Mouse (Mus musculus): ENCODE data around the gene Txlnb.
"Not testable (repeated sequence)": the region's sequence is repeated elsewhere in the genome, so short reads cannot be mapped to it uniquely, and the experiment has no call there.

Gene Txlnb

DNA sequence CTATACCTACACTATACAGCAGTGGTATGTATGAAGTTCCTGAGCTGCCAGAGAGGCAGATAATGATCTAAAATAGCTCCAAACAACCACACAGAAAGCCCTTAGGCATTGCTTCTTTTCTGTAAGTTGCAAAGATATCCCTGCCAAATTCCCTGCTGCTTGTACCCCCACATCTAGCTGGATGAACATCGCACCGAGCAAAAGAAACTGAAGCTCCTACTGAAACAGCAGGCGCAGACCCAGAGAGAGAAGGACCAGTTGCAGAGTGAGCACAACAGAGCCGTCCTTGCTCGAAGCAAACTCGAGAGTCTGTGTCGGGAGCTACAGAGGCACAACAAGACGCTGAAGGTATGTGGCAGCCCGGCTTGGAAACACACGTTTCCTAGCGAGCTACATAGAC lies 19.0 kb downstream of the Txlnb start:
- in situ Hi-C loops (cut with MseI, MboI) = no loop called here

DNA sequence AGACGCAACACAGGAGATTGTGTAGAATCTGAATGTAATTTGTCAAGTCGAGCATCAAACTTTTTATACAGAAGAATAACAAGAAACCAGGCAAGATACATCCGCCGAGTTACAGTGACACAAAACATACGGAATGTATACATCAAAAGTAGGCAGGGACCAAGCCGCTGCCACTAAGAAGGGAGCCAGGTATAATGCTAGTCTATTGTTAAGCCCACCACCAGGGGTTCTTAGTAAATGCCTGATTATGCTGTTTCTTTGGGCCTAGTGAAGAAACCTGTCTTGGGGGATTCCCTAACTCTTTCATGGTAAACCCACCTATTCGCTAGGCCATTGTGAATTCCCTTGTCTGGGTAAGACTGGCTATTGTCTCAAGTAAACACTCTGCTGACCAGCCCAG lies 24.4 kb downstream of the Txlnb start:
- in situ Hi-C loops (cut with MseI, MboI) = not testable (repeated sequence)

DNA sequence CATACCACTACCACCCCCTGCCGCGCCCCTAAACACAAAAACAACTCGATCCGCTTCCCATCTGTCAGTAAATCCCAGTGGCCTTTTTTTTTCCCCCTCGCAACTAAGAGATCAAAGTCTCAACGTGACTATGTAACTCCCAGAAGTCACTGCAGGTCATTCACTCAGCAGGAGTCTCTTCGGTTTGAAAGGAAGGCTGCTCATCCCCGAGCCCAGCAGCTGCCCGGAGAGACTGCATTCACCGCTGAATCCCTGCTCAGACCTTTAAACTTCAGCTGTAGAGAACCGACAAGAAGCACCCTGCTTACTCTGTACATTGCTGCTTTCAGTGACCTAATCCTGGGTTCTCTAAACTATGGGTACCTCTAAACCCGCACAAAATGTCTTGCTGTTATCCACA lies 31.4 kb downstream of the Txlnb start:
- in situ Hi-C loops (cut with MseI, MboI) = no loop called here

DNA sequence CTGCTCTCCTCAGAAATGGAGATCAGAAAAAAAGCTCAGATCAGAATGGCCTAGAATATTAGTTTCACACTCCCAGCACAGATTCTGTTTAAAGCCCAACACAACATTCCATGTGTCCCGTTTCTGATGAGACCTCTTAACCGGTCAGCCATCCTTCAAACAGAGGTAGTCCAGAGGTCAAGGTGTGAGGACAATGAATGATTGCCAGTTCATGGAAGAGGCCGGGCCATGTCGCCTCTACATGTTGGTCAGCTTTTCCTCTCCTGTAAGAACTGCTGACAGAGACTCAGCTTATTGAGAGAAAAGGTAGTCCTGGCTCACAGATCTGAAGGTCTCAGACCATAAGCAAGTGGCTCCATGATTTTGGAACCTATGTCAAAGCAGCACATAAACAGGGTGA lies 33.2 kb downstream of the Txlnb start:
- in situ Hi-C loops (cut with MseI, MboI) = no loop called here

DNA sequence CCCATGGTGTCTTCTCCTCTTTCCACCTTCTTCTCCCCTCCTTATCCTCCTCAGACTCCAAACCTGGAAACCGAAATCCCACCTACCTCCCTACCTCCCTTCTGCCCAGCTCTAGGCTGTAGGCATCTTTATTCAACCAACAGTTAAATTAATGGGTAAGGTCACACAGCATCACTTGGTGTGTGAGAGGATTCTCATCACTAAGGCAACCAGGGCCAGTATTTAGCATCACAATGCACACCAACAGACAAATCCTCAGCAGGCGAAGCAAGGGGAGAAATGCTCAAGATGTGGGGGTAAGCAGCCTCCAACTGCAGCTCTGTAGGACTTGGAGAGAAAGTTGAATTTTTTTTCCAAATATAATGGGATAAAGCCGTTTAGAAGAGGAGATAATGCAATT lies 35.0 kb downstream of the Txlnb start:
- in situ Hi-C loops (cut with MseI, MboI) = no loop called here

DNA sequence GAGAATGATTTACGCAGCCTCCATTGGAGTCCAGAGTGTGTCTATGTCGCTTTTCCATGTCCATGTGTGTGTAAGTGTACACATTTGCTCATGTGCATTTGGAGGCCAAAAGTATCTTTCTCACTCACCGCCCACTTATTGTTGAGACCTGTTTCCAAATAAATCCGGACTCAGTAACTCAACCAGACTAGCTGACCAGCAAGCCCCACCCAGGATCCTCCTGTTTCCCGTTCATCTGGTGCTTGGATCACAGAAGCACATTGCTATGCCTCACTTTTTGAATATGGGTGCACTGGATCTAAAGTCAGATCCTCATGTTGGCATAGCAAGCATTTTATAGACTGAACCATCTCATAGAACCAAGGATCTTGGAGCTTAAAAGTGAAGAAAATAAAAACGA lies 39.0 kb downstream of the Txlnb start:
- in situ Hi-C loops (cut with MseI, MboI) = no loop called here

DNA sequence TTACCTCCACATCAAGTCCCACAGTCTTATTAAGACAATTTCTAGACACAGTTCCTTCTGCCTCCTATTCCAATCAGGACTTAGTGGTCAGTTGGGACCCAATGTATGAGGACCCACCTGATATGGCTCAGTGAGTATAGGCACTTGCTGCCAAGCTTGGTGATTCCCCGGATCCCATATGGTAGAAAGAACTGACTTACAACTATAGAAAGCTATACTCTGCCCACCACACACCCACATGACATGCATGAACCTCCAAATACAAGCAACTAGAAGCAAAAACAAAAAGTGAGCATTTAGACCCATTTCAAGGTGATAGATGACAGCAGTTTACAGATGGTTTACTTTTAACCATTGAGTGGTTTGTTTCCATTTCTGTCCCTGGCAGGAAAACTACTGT lies 40.2 kb downstream of the Txlnb start:
- in situ Hi-C loops (cut with MseI, MboI) = no loop called here

DNA sequence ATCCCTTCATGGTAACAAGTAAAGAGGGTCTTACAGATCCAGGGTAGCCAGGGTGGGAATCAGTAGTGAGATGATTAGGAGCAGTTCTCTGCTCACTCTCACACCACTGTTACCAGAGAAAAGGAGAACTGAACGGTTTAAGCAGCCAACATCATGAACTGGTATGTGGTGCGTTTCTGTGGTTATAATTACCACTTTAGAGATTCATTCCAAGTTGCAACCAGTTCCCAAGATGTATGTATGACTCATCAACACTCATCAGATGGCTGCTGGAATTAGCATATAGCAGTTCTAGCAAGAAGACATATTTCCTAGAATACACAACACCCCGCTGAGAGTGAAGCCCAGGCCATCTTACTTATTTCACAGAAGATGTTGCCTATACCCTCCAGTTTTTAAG lies 46.0 kb downstream of the Txlnb start:
- in situ Hi-C loops (cut with MseI, MboI) = no loop called here

DNA sequence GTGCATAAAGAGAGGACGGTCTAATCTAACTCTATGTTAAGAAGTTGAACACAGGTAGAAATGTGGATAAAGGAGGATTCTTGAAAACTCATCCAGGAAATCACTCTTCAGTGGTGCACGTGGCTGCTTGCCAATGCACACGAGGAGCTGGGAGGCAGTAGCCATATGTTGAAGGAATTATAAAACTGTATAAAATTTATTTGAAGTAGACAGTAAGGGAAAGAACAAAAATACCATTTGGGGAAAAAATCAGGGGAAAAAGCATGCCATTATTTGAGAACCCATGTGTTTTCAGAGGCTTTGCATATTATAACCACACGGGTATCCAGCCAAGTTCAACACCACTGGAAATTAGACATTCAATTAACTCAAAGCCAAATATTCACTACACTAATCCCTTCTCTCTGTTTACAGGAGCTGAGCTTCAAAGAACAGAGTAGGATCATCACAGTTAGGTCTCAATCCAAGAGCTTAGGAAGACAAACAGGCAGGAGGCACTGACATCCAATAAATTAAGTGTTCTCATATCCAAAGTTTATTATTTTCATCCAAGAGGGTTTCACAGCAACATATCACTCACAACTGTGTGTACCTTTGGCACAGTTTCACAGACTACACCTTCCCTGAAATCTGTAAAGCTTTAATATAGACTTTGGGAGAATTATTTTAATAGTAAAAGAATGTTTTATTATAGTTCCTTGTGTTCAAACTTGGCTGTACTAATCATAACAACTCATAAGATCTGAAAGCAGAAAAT lies 48.9 kb downstream of the Txlnb start:
- in situ Hi-C loops (cut with MseI, MboI) = no loop called here

DNA sequence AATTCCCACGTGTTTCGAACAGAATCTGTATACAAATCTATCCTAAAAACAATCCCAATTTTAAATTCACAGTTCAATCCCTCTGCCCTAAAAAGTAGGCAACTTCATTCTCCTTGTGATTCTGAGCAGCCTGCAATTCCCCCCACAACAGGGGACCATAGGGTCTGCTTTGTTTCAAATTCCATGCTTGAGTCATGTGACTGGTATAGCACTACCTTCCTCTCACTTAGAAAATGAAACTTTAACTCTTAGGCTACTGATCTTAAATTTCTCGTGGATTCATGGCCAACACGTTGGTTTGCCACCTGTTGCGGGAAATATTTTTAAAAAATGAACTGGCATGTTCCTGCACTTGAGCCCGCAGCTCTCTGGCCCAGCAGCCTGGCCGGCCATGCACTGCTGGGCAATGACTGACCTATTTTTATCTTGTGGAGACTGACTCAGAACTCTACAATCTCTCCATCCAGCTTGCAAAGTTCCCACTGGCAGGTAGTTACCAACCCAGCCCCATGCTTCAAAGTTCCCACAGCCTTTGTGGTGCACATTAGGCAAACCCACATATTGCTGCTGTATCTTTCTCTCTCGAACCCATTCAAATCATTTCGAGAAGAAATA lies 61.7 kb downstream of the Txlnb start:
- in situ Hi-C loops (cut with MseI, MboI) = no loop called here

DNA sequence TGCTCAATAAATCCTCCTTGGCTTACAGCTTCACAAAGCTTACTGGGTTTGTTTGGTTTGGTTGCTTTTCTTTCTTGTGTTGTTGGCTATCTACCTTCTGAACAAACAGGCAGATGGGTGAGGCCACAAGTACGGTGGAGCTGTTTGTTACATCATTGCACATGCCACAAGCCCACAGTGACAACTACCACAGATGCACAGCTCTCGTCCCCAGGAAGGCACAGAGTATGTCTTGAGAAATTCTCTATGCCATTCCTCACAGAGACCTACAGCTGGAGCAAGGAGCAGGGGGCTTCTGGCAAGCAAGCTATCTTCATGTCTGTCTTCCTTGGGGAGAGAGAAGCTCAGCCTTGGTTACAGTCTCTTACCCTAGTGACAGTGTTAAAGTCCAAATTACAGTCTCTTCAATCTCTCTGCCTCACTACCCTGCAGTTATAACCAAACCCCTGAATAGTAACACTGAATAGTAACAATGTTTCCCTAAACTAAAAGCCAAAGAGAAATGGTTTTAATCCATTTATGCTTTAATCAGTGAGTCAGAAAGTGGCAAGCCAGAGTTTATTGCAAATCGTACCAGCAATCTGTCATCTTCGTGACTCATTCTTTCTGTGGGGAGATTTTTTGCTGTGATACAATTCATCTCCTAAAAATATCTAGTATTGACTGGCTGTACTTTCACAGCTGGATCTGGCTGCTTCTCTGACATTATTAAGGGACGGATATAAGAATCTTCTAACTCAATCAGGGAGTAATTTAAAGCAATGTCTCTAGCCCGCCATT lies 64.9 kb downstream of the Txlnb start:
- in situ Hi-C loops (cut with MseI, MboI) = no loop called here

DNA sequence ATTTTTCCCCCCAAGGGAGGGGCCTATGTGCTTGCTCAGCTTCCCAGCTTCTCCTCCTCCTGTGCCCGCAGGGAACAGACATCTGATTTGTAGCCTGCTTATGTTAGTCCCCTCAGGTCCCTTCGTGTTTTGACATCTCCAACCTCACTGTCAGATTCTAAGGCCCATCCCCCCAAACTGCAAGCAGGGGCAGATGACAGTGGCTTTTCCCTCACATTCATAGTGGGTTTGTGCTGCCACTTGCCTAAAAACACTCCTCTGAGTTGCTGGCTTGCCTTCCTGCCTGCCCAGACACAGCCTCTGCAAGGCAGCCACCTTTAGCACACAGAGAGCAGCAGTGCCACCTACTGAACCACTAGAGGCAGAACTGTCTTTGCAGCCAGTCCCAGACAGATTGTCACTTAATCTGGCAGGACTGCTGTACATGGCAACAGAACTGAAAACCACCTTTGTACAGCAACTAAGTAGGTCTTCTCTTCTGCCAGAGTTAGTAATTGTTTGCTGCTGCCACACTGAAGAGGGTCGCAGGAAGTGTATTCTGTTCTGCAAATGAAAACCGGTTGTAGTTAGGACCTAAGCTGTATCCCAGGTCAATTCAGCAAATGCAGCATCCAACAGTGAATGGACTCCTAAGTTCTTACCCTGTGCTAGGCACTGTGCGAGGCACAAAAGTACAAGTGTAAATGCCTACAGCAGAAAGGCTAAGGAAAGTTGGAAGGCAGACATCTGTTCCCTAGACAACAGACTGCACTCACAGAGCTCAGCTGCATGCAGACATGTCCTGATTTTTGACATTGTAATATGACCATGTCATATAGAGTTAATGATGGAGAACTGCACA lies 74.0 kb downstream of the Txlnb start:
- in situ Hi-C loops (cut with MseI, MboI) = loop anchor here (5.0 kb wide), 2 partner anchors 128 to 133 kb away; no protein-coding TSS in a partner anchor

DNA sequence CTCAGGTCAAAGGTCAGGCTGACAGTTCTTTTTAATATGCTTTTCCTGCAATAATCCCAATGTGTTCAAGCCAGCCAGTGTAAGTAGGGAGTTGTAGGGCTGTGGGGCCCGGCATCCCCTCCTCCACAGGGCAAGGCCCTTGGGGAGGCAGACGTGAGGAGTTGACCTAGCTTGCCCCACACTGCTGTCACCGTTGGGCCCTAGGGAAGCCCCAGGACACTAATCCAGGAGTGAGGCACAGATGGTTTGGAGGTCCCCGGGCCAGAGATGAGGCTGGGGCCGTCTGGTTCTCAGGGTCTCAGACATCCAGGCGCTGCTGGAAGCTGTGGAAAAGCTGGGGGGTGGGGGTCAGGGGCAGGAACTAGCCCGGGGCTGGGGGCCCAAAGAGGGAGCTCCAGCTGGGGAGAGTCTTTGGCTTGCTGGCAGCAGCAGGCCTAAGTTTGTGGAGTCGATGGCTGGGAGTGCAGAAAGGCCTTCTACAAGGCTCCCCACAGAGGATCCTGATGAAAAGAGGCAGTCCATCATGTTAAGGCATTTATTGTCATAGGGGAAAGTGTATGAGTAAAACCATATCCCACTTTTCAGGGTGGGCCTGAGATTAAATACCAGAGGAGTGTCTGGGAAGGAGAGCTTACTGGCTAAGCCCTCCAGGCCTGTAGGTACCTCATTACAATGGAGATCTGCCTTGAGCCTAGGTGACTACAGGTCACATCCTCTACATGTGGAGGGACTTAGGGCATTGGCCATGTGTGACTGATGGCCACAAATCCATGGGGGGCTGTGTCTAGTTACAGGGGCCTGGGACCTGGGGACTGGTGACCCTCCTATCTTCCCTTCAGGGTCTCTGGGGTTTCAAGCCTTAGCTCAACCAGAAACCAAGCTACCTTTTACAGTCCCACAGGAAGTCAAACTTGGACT lies 82.2 kb downstream of the Txlnb start:
- in situ Hi-C loops (cut with MseI, MboI) = no loop called here

DNA sequence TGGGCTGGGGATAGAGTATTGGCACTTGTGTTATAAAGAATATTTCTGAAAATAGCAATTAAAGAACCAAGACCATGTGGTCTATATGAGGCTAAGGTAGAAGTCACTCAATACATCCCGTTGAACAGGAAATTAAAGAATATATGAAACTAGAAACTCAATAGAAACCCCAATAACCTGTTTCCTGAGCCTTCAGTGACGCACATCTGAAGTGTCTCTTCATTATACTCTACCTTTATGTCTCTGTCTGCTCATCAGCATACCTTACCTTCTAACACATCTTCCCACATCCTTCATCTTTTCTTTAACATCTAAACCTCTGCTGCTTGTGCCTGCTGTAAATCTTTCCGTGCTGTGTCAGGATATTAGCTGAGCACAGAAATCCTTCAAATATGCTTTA lies 84.0 kb downstream of the Txlnb start:
- in situ Hi-C loops (cut with MseI, MboI) = no loop called here

DNA sequence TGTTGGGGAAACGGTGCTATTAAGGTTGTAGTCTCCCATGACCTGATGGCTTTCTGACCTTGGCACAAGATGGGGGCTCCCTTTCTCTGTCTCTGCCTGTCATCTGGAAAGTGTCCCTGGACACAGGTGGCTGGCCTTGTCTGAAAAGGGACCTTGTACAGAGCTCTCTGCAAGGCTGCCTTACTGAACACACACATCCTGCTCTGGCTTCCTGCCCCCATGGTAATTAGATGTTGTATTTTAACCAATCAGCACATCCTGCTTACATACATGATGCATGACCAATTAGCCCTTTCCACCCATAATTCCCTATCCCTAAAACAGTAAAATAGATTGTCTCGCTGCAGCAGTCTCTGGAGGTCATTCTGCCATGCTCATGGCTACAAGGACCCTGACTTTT lies 84.7 kb downstream of the Txlnb start:
- in situ Hi-C loops (cut with MseI, MboI) = no loop called here
